Mouse (Mus musculus) adrenal gland, postnatal 25 days (tissue): ENCODE data around the gene L3mbtl4. TPM values are rescaled to one million over a fixed set of nuclear protein-coding genes. Genes with fewer than 3 reads are reported as not detected.
"Not testable (repeated sequence)": the region's sequence is repeated elsewhere in the genome, so short reads cannot be mapped to it uniquely, and the experiment has no call there.

Experiments used
- DNase-seq: peaks from one replicate; pipeline ENCODE4 v3.0.0; 2021; ENCODE audit warnings: mixed read lengths
- total RNA-seq: library from RNA; stranded (reverse); gene quantifications from 2 replicates; pipeline ENCODE4 v1.2.3, GENCODE M21; 2021

Gene L3mbtl4
- total RNA-seq, 1 experiment from 2014 or later: 1.1 TPM

GRCm38 (mm10) chr17:68388481-68388880 is 114.9 kb downstream of the L3mbtl4 start:
- DNase-seq: no peak

GRCm38 (mm10) chr17:68405993-68406392 is 132.4 kb downstream of the L3mbtl4 start:
- DNase-seq: no peak

- DNase-seq: not testable (repeated sequence)
Observed at GRCm38 (mm10) chr17:68407121-68407520, 133.5 kb downstream of the L3mbtl4 start.

GRCm38 (mm10) chr17:68422663-68423498 is 149.3 kb downstream of the L3mbtl4 start:
- no peak for DNase-seq

- no peak for DNase-seq
Observed at GRCm38 (mm10) chr17:68433576-68433975, 160.0 kb downstream of the L3mbtl4 start.

GRCm38 (mm10) chr17:68450921-68451320 is 177.3 kb downstream of the L3mbtl4 start:
- no peak for DNase-seq

- DNase-seq: no peak
Observed at GRCm38 (mm10) chr17:68461471-68461870, 187.9 kb downstream of the L3mbtl4 start.

GRCm38 (mm10) chr17:68467311-68467710 is 193.7 kb downstream of the L3mbtl4 start:
- no peak for DNase-seq

- DNase-seq: no peak
Observed at GRCm38 (mm10) chr17:68490065-68490691, 216.6 kb downstream of the L3mbtl4 start.

GRCm38 (mm10) chr17:68492231-68492630 is 218.6 kb downstream of the L3mbtl4 start:
- DNase-seq: no peak

- not testable (repeated sequence) for DNase-seq
Observed at GRCm38 (mm10) chr17:68502998-68503397, 229.4 kb downstream of the L3mbtl4 start.

- DNase-seq: no peak
Observed at GRCm38 (mm10) chr17:68559698-68560097, 286.1 kb downstream of the L3mbtl4 start.

- DNase-seq: no peak
Observed at GRCm38 (mm10) chr17:68560264-68560663, 286.7 kb downstream of the L3mbtl4 start.

GRCm38 (mm10) chr17:68571806-68572205 is 298.2 kb downstream of the L3mbtl4 start:
- DNase-seq: no peak

GRCm38 (mm10) chr17:68585195-68585594 is 311.6 kb downstream of the L3mbtl4 start:
- DNase-seq: no peak

GRCm38 (mm10) chr17:68591619-68592018 is 318.0 kb downstream of the L3mbtl4 start:
- no peak for DNase-seq

- no peak for DNase-seq
Observed at GRCm38 (mm10) chr17:68602744-68603143, 329.1 kb downstream of the L3mbtl4 start.

- peak; percentile 33 for DNase-seq
Observed at GRCm38 (mm10) chr17:68607691-68608090, 334.1 kb downstream of the L3mbtl4 start.

GRCm38 (mm10) chr17:68611247-68611646 is 337.6 kb downstream of the L3mbtl4 start:
- DNase-seq: no peak

GRCm38 (mm10) chr17:68625281-68625680 is 351.7 kb downstream of the L3mbtl4 start:
- DNase-seq: no peak

GRCm38 (mm10) chr17:68629631-68630426 is 356.2 kb downstream of the L3mbtl4 start:
- DNase-seq: no peak

GRCm38 (mm10) chr17:68631396-68631795 is 357.8 kb downstream of the L3mbtl4 start:
- DNase-seq: no peak

GRCm38 (mm10) chr17:68640187-68640586 is 366.6 kb downstream of the L3mbtl4 start:
- no peak for DNase-seq
